Mouse (Mus musculus): Measurements from ENCODE around the gene Fbxw5. TPM values are rescaled to one million over a fixed set of nuclear protein-coding genes. Genes with fewer than 3 reads are reported as not detected.

Gene Fbxw5
- polyA plus RNA-seq, 1 experiment = 44.3 TPM

DNA sequence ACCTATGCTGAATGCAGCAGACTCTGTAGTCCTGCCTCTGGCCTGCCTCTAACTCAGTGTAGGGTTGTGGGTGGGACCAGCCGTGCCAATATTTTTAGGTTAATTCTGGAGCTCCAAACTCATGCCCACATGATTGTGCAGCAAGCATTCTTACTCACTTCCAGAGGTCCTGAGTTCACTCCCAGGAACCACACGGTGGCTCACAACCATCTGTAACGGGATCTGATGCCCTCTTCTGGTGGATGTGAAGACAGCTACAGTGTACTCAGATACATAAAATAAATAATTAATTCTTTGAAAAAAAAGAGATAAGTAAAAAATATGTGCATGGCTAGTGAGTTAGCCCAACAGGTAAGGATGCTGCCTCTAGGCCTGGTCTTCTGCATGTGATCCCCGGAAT is 4.1 kb upstream of the Fbxw5 start:
- H3K4me1 ChIP-seq (ENCODE audit: control insufficient read depth, insufficient read depth, low read length) = no peaks in the 10 kb centered on the region; the same call in 1 of the 2 replicates
- H3K27ac ChIP-seq (ENCODE audit: insufficient read depth, low read length) = no peak overlapping the region
- no peak for TF ChIP-seq POLR2A (IDR thresholded peaks at IDR 0.05; ENCODE audit: extremely low read depth, insufficient read depth, low read length)
- peak; percentile 51 for TF ChIP-seq CTCF (IDR thresholded peaks at IDR 0.05; ENCODE audit: extremely low read depth, insufficient read depth, low read length)
- H3K4me3 ChIP-seq (ENCODE audit: insufficient read depth, low read length) = no peak overlapping the region

- Histone ChIP-seq H3K27ac (ENCODE audit: insufficient read depth, low read length) (0 out of 2 replicates have a peak overlapping the region, but pooled peaks have one; percentile 21), H3K4me1 (ENCODE audit: control insufficient read depth, insufficient read depth, low read length) (no peaks in the 10 kb centered on the region; the same call in 1 of the 2 replicates), H3K4me3 (ENCODE audit: insufficient read depth, low read length) (no peak overlapping the region)
- TF ChIP-seq CTCF (IDR thresholded peaks at IDR 0.05; ENCODE audit: extremely low read depth, insufficient read depth, low read length) (no peak), POLR2A (IDR thresholded peaks at IDR 0.05; ENCODE audit: extremely low read depth, insufficient read depth, low read length) (no peak)
Observed at GRCm38 (mm10) chr2:25497846-25498575, 2.5 kb upstream of the Fbxw5 start.

- Histone ChIP-seq H3K4me1 (ENCODE audit: control insufficient read depth, insufficient read depth, low read length) (no peaks in the 10 kb centered on the region; the same call in 1 of the 2 replicates), H3K4me3 (ENCODE audit: insufficient read depth, low read length) (no peak overlapping the region), H3K27ac (ENCODE audit: insufficient read depth, low read length) (no peak overlapping the region)
- TF ChIP-seq CTCF (IDR thresholded peaks at IDR 0.05; ENCODE audit: extremely low read depth, insufficient read depth, low read length) = no peak
- no peak for TF ChIP-seq POLR2A (IDR thresholded peaks at IDR 0.05; ENCODE audit: extremely low read depth, insufficient read depth, low read length)
Observed at GRCm38 (mm10) chr2:25498622-25499478, 1.7 kb upstream of the Fbxw5 start.

- no peak for TF ChIP-seq POLR2A (IDR thresholded peaks at IDR 0.05; ENCODE audit: extremely low read depth, insufficient read depth, low read length)
- no peak for TF ChIP-seq CTCF (IDR thresholded peaks at IDR 0.05; ENCODE audit: extremely low read depth, insufficient read depth, low read length)
- Histone ChIP-seq H3K27ac (ENCODE audit: insufficient read depth, low read length) (no peak overlapping the region), H3K4me1 (ENCODE audit: control insufficient read depth, insufficient read depth, low read length) (no peaks in the 10 kb centered on the region; the same call in 1 of the 2 replicates), H3K4me3 (ENCODE audit: insufficient read depth, low read length) (peak overlapping the region; percentile 92)
Observed at GRCm38 (mm10) chr2:25500071-25500575, 427 bp upstream of the Fbxw5 start.

- TF ChIP-seq CTCF (IDR thresholded peaks at IDR 0.05; ENCODE audit: extremely low read depth, insufficient read depth, low read length) (no peak), POLR2A (IDR thresholded peaks at IDR 0.05; ENCODE audit: extremely low read depth, insufficient read depth, low read length) (no peak)
- peak within 1 kb of the TSS; percentile 68 for H3K27ac ChIP-seq (ENCODE audit: insufficient read depth, low read length)
- H3K4me1 ChIP-seq (ENCODE audit: control insufficient read depth, insufficient read depth, low read length) = no peaks in the 10 kb centered on the region; the same call in 1 of the 2 replicates
- H3K4me3 ChIP-seq (ENCODE audit: insufficient read depth, low read length) = peak within 1 kb of the TSS; percentile 92
Observed at GRCm38 (mm10) chr2:25501593-25502486, 1.3 kb downstream of the Fbxw5 start, which contains the start of gene C8g. TSS of gene C8g (minus strand) at chr2:25501719.

DNA sequence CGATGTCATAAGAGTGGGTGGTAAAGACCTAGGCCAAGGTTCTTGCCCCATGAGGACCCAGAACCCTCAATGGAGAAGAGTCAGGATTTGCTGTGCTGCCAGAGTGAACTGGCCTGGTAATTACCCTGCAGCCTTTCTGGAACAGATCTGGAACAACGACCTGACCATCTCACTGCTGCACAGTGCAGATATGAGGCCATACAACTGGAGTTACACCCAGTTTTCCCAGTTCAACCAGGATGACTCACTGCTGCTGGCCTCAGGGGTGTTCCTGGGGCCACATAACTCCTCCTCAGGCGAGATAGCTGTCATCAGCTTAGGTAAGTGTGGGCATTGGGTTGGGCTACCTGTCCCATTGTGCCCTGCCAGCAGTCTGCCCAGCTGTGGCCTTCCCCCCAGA is 2.2 kb downstream of the Fbxw5 start:
- Histone ChIP-seq H3K27ac (ENCODE audit: insufficient read depth, low read length) (no peak overlapping the region), H3K4me3 (ENCODE audit: insufficient read depth, low read length) (no peak overlapping the region), H3K4me1 (ENCODE audit: control insufficient read depth, insufficient read depth, low read length) (no peaks in the 10 kb centered on the region; the same call in 1 of the 2 replicates)
- TF ChIP-seq CTCF (IDR thresholded peaks at IDR 0.05; ENCODE audit: extremely low read depth, insufficient read depth, low read length) (no peak), POLR2A (IDR thresholded peaks at IDR 0.05; ENCODE audit: extremely low read depth, insufficient read depth, low read length) (no peak)

- H3K27ac ChIP-seq (ENCODE audit: insufficient read depth, low read length) = no peak overlapping the region
- no peaks in the 10 kb centered on the region; the same call in 1 of the 2 replicates for H3K4me1 ChIP-seq (ENCODE audit: control insufficient read depth, insufficient read depth, low read length)
- no peak overlapping the region for H3K4me3 ChIP-seq (ENCODE audit: insufficient read depth, low read length)
- TF ChIP-seq POLR2A (IDR thresholded peaks at IDR 0.05; ENCODE audit: extremely low read depth, insufficient read depth, low read length) (no peak), CTCF (IDR thresholded peaks at IDR 0.05; ENCODE audit: extremely low read depth, insufficient read depth, low read length) (no peak)
Observed at GRCm38 (mm10) chr2:25504538-25504937, 4.0 kb downstream of the Fbxw5 start.

- no peak for TF ChIP-seq CTCF (IDR thresholded peaks at IDR 0.05; ENCODE audit: extremely low read depth, insufficient read depth, low read length)
- TF ChIP-seq POLR2A (IDR thresholded peaks at IDR 0.05; ENCODE audit: extremely low read depth, insufficient read depth, low read length) = no peak
- no peak overlapping the region for H3K4me3 ChIP-seq (ENCODE audit: insufficient read depth, low read length)
- no peak overlapping the region for H3K27ac ChIP-seq (ENCODE audit: insufficient read depth, low read length)
- H3K4me1 ChIP-seq (ENCODE audit: control insufficient read depth, insufficient read depth, low read length) = no peaks in the 10 kb centered on the region; the same call in 1 of the 2 replicates
Observed at GRCm38 (mm10) chr2:25505000-25505399, 4.5 kb downstream of the Fbxw5 start.

Measured in cortical plate, adult 2 months (tissue).